Mouse (Mus musculus) retina, postnatal 1 day (tissue): ENCODE measurements at regions not wholly inside any gene's neighbourhood (a gene's known extent, or its start where the extent isn't known, plus 50 kb on each side); places are given as distances from the start of the nearest gene placed in this dataset.

Experiments used
- DNase-seq: peaks from one replicate; pipeline ENCODE4 v3.0.0-alpha.2; 2012

DNA sequence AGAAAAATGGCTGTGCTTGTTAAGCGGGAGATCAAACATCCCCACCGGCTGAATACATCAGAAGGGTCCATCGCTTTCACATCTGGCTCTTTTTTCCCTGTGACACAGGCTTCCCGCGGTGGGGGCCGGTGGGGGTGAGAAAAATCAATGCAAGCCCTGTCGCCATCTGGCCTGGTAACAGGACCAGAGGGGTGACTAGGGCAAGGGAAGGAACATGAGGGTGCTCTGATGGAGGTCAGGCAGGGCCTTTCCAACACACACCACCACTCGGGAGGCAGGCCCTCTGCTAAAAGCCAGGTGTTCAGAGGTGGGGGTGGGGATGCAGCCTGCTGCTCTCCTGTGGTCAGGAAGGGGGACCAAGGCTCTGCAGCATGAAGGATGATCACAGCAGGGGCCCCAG lies 107.5 kb upstream of the Syt13 start:
- DNase-seq: peak; percentile 41

DNA sequence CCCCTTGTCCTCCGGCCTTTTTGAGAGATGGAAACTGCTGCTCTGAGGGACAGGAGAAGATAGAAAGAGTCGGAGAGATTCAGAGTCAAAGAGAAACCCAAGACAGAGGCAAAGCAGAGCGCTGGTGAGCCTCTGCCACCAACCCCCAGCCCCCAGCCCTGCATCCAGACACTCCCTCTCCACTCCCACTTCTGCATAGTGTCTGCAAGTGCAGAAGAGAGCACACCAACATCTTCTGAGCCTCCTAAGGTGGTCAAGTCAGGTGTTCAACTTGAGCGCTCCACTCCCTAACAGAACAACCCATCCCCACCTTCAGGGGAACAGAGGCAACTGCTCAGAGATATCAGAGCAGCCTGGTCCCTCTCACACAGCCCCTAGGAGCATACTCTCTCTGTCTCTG lies 106.8 kb upstream of the Syt13 start:
- no peak for DNase-seq

DNA sequence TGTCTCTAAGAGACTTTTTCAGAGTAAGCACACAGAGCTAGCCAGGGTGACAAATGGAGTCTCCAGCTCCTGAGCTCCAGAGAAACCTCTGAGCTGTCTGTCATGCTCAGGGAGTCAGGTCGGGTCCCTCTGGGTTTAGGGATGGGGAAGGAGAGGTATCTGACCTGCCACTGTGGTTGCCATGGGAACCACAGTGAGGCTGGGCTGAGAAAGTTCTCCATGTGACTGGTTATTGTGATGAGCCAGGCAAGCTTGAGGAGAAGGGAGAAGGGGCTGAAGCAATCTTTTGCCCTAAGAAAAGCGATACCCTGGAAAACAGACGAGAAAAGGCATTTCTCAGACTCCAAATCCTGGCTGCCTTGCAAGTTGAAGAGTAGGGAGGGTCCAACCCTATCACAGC lies 105.7 kb upstream of the Syt13 start:
- DNase-seq: peak; percentile 25

DNA sequence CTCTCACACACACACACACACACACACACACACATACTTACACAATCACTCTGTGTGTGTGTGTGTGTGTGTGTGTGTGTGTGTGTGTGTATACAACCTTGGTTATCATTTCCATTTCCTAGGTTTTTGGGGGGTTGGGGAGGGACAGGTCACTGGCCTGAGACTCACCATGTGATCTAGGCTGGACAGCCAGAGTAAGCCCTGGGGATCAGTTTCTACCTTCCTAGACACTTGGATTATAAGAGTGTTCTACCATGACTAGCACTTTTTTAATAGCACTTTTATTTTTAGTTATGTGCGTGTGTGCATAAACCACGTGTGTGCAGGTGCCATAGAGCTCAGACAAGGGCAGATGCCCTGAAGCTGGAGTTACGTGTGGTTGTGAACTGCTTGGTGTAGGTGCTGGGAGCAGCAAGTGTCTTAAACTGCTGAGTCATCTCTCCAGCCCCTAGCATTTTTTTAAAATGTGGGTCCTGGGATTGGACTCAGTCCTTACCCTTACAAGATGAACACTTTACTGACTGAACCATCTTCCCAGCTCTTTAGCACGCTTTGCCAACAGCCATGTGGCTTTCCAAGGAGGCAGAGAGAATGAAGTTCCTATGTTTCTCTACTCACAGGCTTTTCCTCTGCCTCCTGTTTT lies 105.1 kb upstream of the Syt13 start:
- DNase-seq: no peak

DNA sequence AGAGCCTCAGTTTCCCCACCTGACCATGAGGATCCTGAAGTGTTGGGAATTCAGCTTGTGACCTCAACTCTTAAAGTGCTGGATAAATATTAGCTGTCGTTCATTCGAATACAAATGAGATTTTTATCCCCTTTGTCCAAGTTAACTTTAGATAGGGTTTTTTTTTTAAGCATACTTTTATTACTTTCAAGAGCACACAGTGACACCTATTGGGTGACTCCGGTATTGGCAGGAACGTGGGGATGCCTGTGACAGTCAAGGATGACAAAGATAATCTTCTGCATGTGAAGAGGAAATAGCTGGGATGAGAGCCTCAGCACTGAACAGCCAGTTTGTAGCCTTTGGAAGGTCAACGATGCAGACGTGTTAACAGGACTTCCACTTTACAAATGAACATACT lies 103.9 kb upstream of the Syt13 start:
- peak; percentile 62 for DNase-seq

DNA sequence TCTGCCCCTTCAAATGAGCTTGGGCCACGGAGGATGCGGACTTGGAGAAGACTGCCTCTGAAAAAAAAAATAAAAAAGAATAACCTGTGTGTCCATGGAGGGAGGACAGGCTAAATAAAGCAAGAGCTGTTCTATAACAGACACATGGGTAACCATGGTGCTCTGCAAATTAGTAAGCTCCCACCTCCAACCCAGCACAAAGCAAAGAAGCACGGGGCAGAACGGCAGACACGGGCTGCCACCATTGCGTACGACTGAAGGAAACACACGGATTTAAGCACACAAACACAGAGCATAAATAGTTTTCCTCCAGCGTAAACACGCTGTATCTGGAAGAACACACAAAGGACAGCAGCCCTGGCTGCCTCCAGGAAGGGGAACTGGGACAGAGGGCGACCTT lies 101.9 kb upstream of the Syt13 start:
- no peak for DNase-seq

DNA sequence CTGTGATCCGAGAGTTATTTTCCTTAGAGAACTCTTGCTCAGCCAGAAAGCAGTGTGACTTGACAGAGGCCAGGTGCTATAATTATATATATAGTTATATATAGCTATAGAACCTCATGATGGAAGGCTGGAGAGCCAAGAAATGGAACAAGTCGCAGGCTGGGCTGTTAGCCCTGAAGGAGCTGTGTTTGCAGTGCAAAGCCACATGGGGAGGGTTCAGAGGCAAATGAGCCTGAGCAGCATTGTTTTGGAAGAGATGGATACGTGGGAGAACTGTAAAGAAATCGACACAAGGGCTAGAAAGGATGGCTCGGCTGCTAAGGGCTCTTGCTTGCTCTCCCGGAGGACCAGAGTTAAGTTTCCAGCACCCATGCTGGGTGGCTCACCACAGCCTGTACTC lies 95.3 kb upstream of the Syt13 start:
- no peak for DNase-seq

DNA sequence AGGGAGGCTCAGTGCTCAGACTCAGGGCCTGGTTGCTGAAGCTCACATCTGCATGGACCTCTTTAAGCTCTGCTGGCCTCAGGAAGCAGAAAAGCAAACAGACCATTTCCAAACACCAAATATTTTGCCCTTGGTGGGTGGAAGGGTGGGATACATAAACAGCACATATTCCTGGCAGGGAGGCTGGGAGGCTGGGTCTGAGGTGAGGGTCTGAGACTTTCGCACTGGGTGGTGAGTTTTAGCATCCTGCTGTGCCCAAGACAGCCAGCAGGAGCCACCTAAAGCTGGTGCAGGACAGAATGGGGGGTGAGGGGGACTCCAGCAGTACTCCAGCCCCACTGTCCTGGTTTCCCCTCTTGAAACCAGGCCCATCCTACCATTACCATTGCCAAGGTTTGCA lies 90.6 kb upstream of the Syt13 start:
- no peak for DNase-seq

DNA sequence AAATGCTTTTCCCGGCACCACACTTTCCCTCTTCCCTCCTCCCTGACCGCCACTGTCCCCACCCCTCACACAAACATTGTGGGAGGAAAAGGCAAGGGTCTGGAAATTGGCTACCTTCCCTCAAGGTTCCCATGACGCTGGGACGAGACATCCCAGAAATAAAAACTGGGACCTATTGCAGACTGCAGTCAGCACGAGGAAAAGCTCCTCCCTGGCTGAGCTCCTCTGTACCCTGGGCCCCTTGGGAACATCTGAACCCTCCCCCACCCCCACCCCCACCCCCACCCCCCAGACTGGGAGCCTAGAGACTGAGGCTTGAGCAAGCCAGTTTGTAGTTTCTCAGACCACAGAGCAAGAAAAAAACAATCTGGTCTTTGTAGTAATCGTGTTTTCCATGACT lies 89.5 kb upstream of the Syt13 start:
- no peak for DNase-seq

DNA sequence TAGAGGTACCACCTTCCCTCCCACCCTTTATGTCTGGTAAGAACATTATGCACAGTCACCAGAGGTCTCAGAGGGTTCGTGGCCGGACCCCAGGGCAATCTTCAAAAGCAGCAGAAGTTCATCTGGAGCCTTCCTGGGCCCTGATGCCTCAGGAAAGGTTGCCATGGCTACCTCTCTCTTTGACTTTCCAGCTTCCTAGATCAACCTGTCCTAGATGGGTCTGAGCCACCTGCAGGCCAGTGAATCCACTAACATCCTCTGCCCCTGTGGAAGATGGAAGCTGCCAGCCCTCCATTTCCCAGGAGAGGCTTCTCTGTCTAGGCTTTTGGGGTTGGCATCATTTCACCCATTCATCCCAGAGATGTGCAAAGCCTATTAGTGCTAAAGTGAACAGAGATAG lies 84.8 kb upstream of the Syt13 start:
- DNase-seq: peak; percentile 48

DNA sequence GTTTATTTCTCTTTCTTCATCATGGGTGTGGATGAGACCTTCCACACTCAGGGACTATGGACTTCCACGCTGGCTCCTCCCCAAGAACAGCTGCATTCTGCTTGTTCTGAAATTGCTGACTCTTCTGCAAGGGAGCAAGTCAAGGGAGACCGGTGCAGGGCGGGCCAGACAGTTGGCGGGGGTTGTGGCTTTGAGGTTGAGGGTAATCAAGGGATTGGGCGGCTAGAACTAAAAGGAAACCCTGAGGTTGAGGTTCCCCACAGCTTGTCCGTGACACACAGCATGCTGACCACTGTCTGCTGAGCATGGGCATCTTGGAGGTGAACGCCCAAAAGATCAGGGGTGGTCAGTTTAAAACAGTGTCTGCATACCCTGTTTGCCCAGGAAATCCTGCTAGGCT lies 83.1 kb upstream of the Syt13 start:
- DNase-seq: no peak

DNA sequence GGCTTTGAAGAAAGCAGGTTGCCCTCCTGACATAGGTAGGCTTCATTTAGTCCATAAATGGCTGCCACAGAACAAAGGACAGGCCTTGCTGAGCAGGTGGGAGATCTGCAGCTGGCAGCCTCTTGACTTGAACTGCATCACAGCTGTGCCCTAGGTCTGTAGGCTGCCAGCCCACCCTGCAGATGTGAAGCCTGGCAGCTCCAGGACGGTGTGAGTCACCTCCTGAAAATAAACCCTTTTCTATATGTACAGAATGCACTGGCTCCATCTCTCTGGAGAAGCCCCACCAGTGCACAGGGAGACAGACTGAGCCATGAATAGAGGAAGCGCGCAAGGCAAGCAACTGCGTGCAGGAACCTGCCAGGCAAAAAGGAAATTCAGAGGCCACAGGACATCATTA lies 78.7 kb upstream of the Syt13 start:
- DNase-seq: no peak

DNA sequence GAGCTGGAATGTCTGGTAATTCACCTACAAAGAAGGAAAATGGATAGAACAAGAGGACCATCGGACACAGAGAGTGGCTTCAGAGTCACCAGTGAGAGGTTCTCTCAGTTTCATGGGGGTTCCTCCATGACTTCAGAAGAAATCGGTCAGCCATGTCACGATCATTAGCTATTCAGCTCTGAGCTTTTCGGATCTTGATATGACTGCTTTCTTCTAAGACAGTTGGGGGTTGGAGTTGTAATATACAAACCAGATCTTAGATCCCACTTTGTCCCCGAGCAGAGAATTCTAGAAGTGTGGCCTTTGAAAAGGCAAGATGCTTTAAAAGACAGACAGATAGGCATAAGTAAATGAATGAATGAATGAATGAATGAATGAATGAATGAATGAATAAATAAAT lies 76.9 kb upstream of the Syt13 start:
- no peak for DNase-seq

DNA sequence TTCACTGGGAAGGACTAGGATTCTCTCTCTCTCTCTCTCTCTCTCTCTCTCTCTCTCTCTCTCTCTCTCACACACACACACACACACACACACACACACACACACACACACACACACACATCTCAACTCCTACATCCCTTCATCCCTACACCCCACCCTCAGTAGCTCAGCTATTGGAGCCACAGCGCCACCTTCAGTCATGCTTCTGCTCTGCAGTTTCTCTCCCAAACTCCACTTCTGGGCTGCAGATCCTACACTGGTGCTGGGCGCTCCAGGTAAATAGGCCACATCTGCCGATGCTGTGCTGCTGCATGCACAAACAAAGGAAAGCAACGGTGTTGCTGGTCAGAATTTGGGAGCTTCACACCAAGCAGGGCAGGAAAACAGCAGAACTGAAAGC lies 74.9 kb upstream of the Syt13 start:
- DNase-seq: peak; percentile 71

DNA sequence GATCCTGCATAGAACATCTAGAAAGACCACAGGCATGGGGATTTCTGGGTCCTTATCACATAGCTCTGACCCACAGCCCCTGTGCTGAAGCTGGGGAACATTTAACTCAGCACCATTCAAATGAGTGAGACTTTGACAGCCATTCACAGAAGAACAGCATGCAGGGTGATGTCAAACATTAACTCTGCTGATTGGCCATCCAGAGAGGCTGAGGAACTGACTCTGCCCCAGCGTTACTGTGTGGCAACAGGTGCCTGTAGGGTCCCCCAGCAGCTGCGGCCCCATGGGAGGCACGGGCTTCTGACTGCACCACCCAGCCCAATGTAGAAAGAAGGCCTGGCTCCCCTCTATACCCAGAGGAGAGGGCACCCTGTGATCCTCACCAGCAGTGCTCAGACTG lies 73.3 kb upstream of the Syt13 start:
- no peak for DNase-seq

DNA sequence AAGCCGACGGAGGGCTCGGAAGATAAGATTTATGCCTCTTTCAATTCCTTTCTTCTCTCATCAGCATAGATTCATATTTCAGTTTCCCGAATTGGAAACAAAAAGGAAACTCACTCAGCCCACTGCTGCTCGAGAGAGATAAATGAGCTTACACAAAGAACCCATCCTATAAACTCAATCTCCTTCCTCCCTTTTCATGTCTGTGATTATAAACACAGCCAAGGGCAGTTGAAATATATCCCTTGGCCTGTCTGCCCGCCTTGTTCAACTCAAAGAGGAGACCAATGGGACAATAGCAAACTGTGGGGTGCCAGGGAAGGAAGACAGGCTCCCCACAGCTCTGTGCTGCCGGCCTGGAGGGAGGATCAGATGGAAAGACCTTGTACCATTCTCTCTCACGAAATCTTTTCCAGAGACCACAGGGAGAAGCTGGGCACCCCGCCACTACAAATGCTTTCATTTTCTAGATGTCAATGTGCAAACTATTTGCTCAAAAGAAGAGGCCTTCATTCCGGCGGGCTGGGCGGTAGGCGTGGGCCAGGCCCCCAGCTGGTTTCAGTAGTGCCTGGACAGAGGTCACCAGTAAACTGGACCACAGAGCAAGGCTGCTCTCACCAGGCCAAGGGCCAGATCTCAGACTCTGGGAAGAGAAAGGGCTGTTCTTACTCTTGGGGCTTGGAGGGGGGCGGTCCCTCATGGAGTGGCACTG lies 69.7 kb upstream of the Syt13 start:
- DNase-seq: no peak

DNA sequence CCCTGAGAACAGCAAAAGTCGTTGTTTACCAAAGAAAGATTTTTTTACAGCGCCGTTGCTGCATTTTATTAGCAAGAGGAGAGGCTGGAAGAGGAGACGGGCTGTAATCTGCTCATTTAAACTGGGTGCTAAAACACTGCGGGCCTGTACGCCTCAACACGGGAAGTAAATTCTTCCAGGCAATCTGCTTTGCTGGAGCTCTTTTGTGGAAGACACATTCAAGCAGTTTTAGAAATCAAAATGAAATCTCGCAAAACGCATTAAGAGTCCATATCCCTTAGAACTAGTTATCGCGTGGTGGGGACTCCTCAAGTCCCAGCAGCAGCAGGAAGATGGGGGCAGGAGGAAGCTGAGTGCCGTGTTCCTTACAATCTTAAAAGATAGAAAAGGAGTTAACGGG lies 65.9 kb upstream of the Syt13 start:
- DNase-seq: no peak

DNA sequence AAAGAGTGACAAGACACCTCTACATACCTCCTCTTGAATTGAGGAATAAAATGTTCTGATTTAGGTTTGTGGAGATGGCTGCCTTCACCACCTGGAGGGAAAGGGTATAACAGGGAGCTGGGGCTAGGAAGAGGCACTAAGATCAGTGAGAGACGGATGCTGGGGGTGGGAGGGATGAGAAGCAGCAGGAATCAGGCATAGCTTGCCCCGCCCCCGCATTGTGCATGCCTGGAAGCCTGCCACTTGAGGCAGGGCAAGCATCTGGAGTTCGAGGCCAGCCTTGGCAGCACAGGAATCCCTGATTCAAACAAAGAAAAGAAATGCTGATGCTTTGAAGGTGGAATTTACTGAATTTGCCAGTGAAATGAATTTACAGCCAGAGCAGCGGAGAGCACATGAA lies 63.6 kb upstream of the Syt13 start:
- DNase-seq: no peak

DNA sequence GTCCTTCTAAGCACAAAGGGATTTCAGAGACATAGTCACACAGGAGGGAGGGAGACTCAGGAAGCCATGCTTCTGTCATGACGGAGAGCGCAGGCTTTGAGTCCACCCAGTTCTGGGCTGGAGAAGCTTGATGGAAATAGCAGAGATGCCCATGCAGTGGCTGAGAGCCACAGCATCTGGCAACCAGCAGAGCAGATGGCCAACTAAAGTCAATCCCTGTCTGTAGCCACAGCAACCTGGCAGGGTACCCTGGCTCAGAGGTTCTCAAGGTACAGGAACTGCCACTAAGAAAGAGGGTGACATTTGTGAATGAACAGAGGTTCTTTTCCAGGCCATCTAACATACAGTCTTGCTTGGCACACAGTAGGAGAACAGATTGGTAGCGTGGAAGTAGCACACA lies 61.7 kb upstream of the Syt13 start:
- no peak for DNase-seq

DNA sequence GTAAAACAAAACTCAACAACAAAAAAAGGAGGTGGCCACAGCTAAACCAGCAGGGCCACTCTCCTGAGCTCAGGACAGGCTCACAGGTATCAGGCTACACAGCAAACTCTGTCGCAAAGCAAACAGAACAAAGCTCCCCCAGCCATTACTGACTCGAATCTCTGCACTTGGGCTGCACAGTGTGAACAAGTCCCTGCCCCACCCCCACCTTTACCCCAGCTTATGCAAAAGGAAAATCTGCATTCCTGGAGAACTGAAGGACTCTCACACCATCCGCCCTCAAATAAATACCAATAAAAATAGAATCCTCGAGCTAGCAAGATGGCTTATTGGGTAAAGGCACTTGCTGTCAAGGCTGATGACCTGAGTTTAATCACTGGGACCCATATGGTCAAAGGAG lies 60.6 kb upstream of the Syt13 start:
- no peak for DNase-seq

DNA sequence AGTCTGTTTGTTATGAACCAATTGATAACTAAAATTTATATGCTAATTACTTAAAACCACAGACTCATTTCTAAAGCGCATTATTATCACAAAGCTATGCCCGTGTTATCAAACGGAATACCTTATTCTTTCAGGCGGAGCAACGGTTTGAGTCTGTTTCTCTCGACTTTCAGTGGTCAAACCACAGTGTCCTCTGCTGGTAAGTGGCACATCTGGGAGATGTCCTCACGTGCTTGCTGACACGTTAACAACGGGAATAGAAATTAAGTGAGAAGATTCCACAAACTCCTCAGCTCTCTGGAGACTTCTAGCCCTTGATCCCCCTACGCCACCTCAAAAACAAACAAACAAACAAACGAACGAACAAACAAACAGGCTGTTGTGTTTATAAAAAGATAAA lies 58.9 kb upstream of the Syt13 start:
- DNase-seq: no peak

DNA sequence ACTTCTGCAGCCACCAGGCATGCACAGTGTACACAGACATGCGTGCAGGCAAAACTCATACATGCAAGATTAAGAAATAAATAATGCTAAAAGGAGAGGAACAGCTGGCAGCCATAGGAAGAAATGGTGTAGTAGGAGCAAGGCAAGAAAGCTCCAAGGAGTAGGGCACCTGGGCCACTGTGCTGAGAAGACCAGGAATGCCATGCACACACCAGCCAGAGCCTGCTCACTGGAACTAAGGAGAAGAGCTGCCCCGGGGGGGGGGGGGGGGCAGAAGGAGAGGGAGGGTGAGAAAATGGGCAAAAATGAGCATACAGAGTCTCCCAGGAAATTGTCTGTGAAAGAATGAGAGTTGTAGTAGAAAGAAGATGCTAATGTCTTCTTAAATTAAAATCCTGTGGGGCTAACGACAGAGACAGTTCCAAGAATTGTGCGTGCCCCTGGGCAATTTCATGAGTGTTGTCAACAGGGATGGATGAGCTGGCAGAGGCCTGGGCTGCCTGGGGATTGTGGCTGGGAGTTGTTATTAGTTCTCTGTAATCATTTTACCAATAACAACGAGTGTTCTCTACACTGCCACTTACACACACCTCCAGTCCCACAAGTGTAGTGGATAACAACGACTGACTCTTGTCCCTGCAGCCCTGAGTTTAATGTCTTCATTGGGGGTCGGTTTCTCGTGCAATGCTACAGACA lies 54.2 kb upstream of the Syt13 start:
- DNase-seq: no peak
